Mouse (Mus musculus): Measurements from ENCODE around the gene Slc26a1.

DNA sequence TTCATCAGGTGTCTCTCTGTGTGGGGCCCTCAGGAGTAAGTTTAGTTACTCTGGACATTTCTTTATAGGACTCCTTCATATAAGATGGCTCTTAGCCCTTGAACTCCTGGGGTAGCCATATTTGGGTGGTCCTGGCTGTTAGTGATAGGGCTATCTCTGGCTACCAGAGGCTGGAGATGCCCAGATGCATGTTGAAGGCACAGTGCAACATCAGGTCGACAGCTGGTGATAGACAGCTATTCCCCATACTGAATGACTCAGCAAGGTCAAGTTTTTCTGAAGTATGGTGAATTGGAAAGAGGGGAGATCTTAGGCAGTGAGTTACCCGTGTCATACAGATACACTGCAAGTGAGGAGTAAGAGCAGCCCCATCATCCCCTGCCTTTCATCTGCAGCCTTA, 32.4 kb upstream of the Slc26a1 start:
- no peak for TF ChIP-seq CTCF (IDR thresholded peaks at IDR 0.05; ENCODE audit: borderline replicate concordance, insufficient read depth, low read length)
- no peak for TF ChIP-seq POLR2A (IDR thresholded peaks at IDR 0.05; ENCODE audit: low read depth, low read length)

Measured in embryonic fibroblast, embryonic 13.5 days (primary cell).